ENCODE assay signal across 14 mouse cellular contexts in genomic region chr10:117119531-117119930, GRCm38 (mm10). TPM values are rescaled to one million over a fixed set of nuclear protein-coding genes. Genes with fewer than 3 reads are reported as not detected.
DNase-seq lines count a peak whose midpoint lies in the region; ATAC-seq lines count a peak whose summit lies in the region.
"Had no signal": no experiment of that assay in that cellular context is flagged by ENCODE, and none has a peak within 500 bp of the region (broad histone marks: within the 10 kb centered on the region; RNA-seq: fewer than 3 reads in every experiment).

No protein-coding gene starts in this region.

- H3K27me3 ChIP-seq in liver, embryonic 11.5 days (replicated peaks; ENCODE audit: control insufficient read depth, insufficient read depth, low read length) = no peaks in the 10 kb centered on the region
- H3K27me3 ChIP-seq: CH12.LX had no signal

- DNase-seq in frontal cortex, postnatal 36 days (ENCODE audit: low spot score in 2 of 2) = peak; percentile 16 to 65
- DNase-seq in frontal cortex, postnatal 25 days (ENCODE audit: low spot score in 2 of 2) = no peak
- peak; percentile 27 for DNase-seq in liver, embryonic 11.5 days (ENCODE audit: low spot score)
- DNase-seq in liver = no peak
- peak; percentile 69 for DNase-seq in telencephalon, adult 2 months (ENCODE audit: low read depth, low spot score)
- no peak for DNase-seq in gastrocnemius, adult 18-20 months (ENCODE audit: low spot score)
- no peak for DNase-seq in adrenal gland, adult (ENCODE audit: inconsistent age in 2 of 2, low spot score in 1 of 2)
- DNase-seq: cerebellum, postnatal 36 days; kidney, adult 11 months; spleen, adult 18-20 months had no signal

- H3K4me1 ChIP-seq in liver, embryonic 11.5 days (replicated peaks; ENCODE audit: control insufficient read depth, insufficient read depth, low read length) = peaks cover 34% of the 10 kb centered on the region
- H3K4me1 ChIP-seq: midbrain, embryonic 10.5 days had no signal

- ATAC-seq in liver, embryonic 11.5 days (replicated peaks; ENCODE audit: low FRiP score) = no peak; the same call in 1 of the 2 replicates
- 0 out of 2 replicates have a peak, but pooled peaks have one; percentile 25 for ATAC-seq in common myeloid progenitor, adult 5-6 weeks (replicated peaks; ENCODE audit: low read depth, poor library complexity, severe bottlenecking)

- H3K36me3 ChIP-seq in liver, embryonic 11.5 days (ENCODE audit: control insufficient read depth, insufficient read depth, low read length) = no peaks in the 10 kb centered on the region; the same call in 1 of the 2 replicates
- H3K36me3 ChIP-seq: midbrain, embryonic 10.5 days had no signal

- H3K27ac ChIP-seq in liver, embryonic 11.5 days (ENCODE audit: low read depth, low read length) = 0 out of 2 replicates have a peak overlapping the region, but pooled peaks have one; percentile 19
- H3K27ac ChIP-seq: layer of hippocampus, adult 2 months; midbrain, embryonic 10.5 days had no signal

- H3K4me2 ChIP-seq in liver, embryonic 11.5 days = 0 out of 2 replicates have a peak overlapping the region, but pooled peaks have one; percentile 15

- no peak overlapping the region for H3K9ac ChIP-seq in liver, embryonic 11.5 days (ENCODE audit: low read depth, low read length)

- no peaks in the 10 kb centered on the region for H3K9me3 ChIP-seq in liver, embryonic 11.5 days (ENCODE audit: control insufficient read depth, low read length)
- H3K9me3 ChIP-seq: midbrain, embryonic 10.5 days had no signal

- H3K4me3 ChIP-seq in liver, embryonic 11.5 days (ENCODE audit: low read depth, low read length) = no peak overlapping the region
- H3K4me3 ChIP-seq: layer of hippocampus, adult 2 months; midbrain, embryonic 10.5 days had no signal

- 46% methylated on average over 11 of the region's 11 CpGs for WGBS in liver, embryonic 11.5 days

RNA-seq across cellular contexts. Expression of gene Frs2, which starts 28.8 kb away (rescaled TPM):
- 21.3 and 23.5 TPM in 2 replicates for polyA plus RNA-seq in liver, embryonic 11.5 days (2014; fragmentation: Nextera tagmentation; extraction: Ambion mirVana)
- 17.5 and 24.8 TPM in 2 replicates for total RNA-seq in common myeloid progenitor, adult 5-6 weeks (2017)
- total RNA-seq in gastrocnemius, adult 18-20 months (2021) = 1 to 10 TPM; 9.1 to 9.2 TPM

RNA-seq across cellular contexts. Expression of gene Cct2, which starts 55.9 kb away (rescaled TPM):
- polyA plus RNA-seq in liver, embryonic 11.5 days (2014; fragmentation: Nextera tagmentation; extraction: Ambion mirVana) = 414 and 416 TPM in 2 replicates
- total RNA-seq in common myeloid progenitor, adult 5-6 weeks (2017) = 664 and 671 TPM in 2 replicates
- total RNA-seq in gastrocnemius, adult 18-20 months (2021) = 100 to 1,000 TPM; 110 to 112 TPM

Comparison
In these comparisons a context has a peak if more than half of its experiments do, and no peak if none do; other contexts are left out.
1. DNase-seq: peak in frontal cortex, postnatal 36 days (2 of 2), liver, embryonic 11.5 days (single experiment) and telencephalon, adult 2 months (single experiment); none in frontal cortex, postnatal 25 days (0 of 2), liver (single experiment), gastrocnemius, adult 18-20 months (single experiment) and adrenal gland, adult (0 of 2).